Mouse (Mus musculus): Measurements from ENCODE around the gene Adnp. TPM values are rescaled to one million over a fixed set of nuclear protein-coding genes. Genes with fewer than 3 reads are reported as not detected.
A peak's percentile ranks its signal among the peaks of the same experiment; 100 is the strongest.
"Not testable (repeated sequence)": the region's sequence is repeated elsewhere in the genome, so short reads cannot be mapped to it uniquely, and the experiment has no call there.

Adnp gene
- total RNA-seq, 2 experiments from 2014 or later, result 99.0 to 106 TPM

- intact Hi-C loops (cut with DNase I), result no loop called here
Measured at GRCm38 (mm10) chr2:168161514-168161971, 45.4 kb downstream of the Adnp start.

GRCm38 (mm10) chr2:168160370-168160930 is 46.5 kb downstream of the Adnp start:
- DNase-seq (ENCODE audit: low spot score in 2 of 2), result no peak
- intact Hi-C loops (cut with DNase I), result no loop called here

More at GRCm38 (mm10) chr2:168161514-168161971, 45.4 kb downstream of the Adnp start:
- DNase-seq (ENCODE audit: low spot score in 2 of 2), result no peak

GRCm38 (mm10) chr2:168158911-168159711 is 47.8 kb downstream of the Adnp start:
- DNase-seq (ENCODE audit: low spot score in 2 of 2), result peak in 1 of 2 experiments; percentile 23
- intact Hi-C loops (cut with DNase I), result no loop called here

GRCm38 (mm10) chr2:168157974-168158373 is 48.9 kb downstream of the Adnp start:
- intact Hi-C loops (cut with DNase I); DNase-seq (ENCODE audit: low spot score in 2 of 2): not testable (repeated sequence)

- intact Hi-C loops (cut with DNase I), result no loop called here
- no peak for DNase-seq (ENCODE audit: low spot score in 2 of 2)
Measured at GRCm38 (mm10) chr2:168156361-168156760, 50.6 kb downstream of the Adnp start.

- DNase-seq (ENCODE audit: low spot score in 2 of 2), result no peak
- intact Hi-C loops (cut with DNase I), result no loop called here
Measured at GRCm38 (mm10) chr2:168155666-168156065, 51.2 kb downstream of the Adnp start.

- intact Hi-C loops (cut with DNase I), result no loop called here
- peak; percentile 50 to 86 for DNase-seq (ENCODE audit: low spot score in 2 of 2)
Measured at GRCm38 (mm10) chr2:168154090-168154881, 52.6 kb downstream of the Adnp start.

GRCm38 (mm10) chr2:168149241-168149640 is 57.7 kb downstream of the Adnp start:
- DNase-seq (ENCODE audit: low spot score in 2 of 2), result no peak
- intact Hi-C loops (cut with DNase I), result no loop called here

GRCm38 (mm10) chr2:168147722-168148432 is 59.0 kb downstream of the Adnp start:
- intact Hi-C loops (cut with DNase I), result no loop called here
- DNase-seq (ENCODE audit: low spot score in 2 of 2), result no peak

- intact Hi-C loops (cut with DNase I), result no loop called here
- DNase-seq (ENCODE audit: low spot score in 2 of 2), result no peak
Measured at GRCm38 (mm10) chr2:168145437-168145836, 61.5 kb downstream of the Adnp start.

- DNase-seq (ENCODE audit: low spot score in 2 of 2), result peak in 1 of 2 experiments; percentile 66
- intact Hi-C loops (cut with DNase I), result no loop called here
Measured at GRCm38 (mm10) chr2:168143794-168144193, 63.1 kb downstream of the Adnp start.

- intact Hi-C loops (cut with DNase I), result no loop called here
- peak in 1 of 2 experiments; percentile 54 for DNase-seq (ENCODE audit: low spot score in 2 of 2)
Measured at GRCm38 (mm10) chr2:168137161-168137560, 69.8 kb downstream of the Adnp start.

Small RNA genes lying within 50 kb of the gene (microRNA-seq; reads per million reads assigned to microRNA genes)
- 0 reads per million in 2 experiments for gene Gm24561

Other genes with a start within 250 kb of the Adnp start
- 1 to 10 TPM in 1 of 2 experiments, under 1 TPM in 1; 0.42 to 1.5 TPM for gene Ripor3, start 196.5 kb downstream of the Adnp start, total RNA-seq (2021)
- 1 to 10 TPM; 4.9 to 5.4 TPM for gene Pard6b, start 126.1 kb downstream of the Adnp start, total RNA-seq (2021)
- gene Gm20716, start 23.3 kb upstream of the Adnp start, total RNA-seq (2021), result 10 to 100 TPM; 25.5 to 31.8 TPM
- gene Dpm1, start 23.5 kb upstream of the Adnp start, total RNA-seq (2021), result 10 to 100 TPM; 53.0 to 66.3 TPM
- gene Mocs3, start 23.5 kb upstream of the Adnp start, total RNA-seq (2021), result 10 to 100 TPM; 17.5 to 18.0 TPM
- gene Kcng1, start 74.6 kb upstream of the Adnp start, total RNA-seq (2021), result 10 to 100 TPM; 52.5 to 54.4 TPM

Data from left cerebral cortex, postnatal 14 days (tissue).